Mouse (Mus musculus) MEL (cell line): Measurements from ENCODE around the gene Exosc10. TPM values are rescaled to one million over a fixed set of nuclear protein-coding genes. Genes with fewer than 3 reads are reported as not detected.

ENCODE experiments used
- DNase-seq: peaks from one replicate; pipeline ENCODE4 v3.0.0; 2011; ENCODE audit warnings: low read depth, low spot score
- H3K27ac ChIP-seq: 2 replicates; pipeline ENCODE4 v1.5.1; 2012; ENCODE audit warnings: low read depth, mild to moderate bottlenecking, control low read depth, low read length, moderate library complexity; ENCODE audit not compliant: control insufficient read depth
- H3K27me3 ChIP-seq, 2 experiments: fragments of 150-350 bp in 1 of 2; sonication (generic) in 1 of 2; 2 replicates each; pipeline ENCODE4 v1.6.1; 2012; ENCODE audit warnings: low read length in 2 of 2, mild to moderate bottlenecking in 2 of 2, improper control_type of control experiment in 1 of 2, moderate library complexity in 1 of 2; ENCODE audit not compliant: insufficient read depth in 2 of 2, control insufficient read depth in 1 of 2
- H3K36me3 ChIP-seq, 2 experiments: 2 replicates each; pipeline ENCODE4 v1.6.1; 2012 to 2014; ENCODE audit warnings: low read length in 2 of 2, improper control_type of control experiment in 1 of 2, inconsistent platforms in 1 of 2, mild to moderate bottlenecking in 1 of 2; ENCODE audit not compliant: insufficient read depth in 2 of 2, control insufficient read depth in 1 of 2
- H3K4me1 ChIP-seq, 2 experiments: fragments of 150-350 bp in 1 of 2; sonication (generic) in 1 of 2; 2 replicates each; pipeline ENCODE4 v1.6.1; 2012; ENCODE audit warnings: low read length in 2 of 2, improper control_type of control experiment in 1 of 2, mild to moderate bottlenecking in 1 of 2; ENCODE audit not compliant: insufficient read depth in 2 of 2, control insufficient read depth in 1 of 2
- H3K4me3 ChIP-seq, 2 experiments: fragments of 150-350 bp in 1 of 2; sonication (generic) in 1 of 2; 2 replicates each; pipeline ENCODE4 v1.5.1; 2012; ENCODE audit warnings: low read depth in 2 of 2, low read length in 2 of 2, mild to moderate bottlenecking in 2 of 2, moderate library complexity in 2 of 2, control low read depth in 1 of 2, improper control_type of control experiment in 1 of 2; ENCODE audit not compliant: control insufficient read depth in 1 of 2, insufficient read depth in 1 of 2
- H3K79me2 ChIP-seq: 2 replicates; pipeline ENCODE4 v1.6.1; 2012; ENCODE audit warnings: mild to moderate bottlenecking, low read length, moderate library complexity; ENCODE audit not compliant: control insufficient read depth, poor library complexity, insufficient read depth
- H3K9ac ChIP-seq: 2 replicates; pipeline ENCODE4 v1.6.1; 2012; ENCODE audit warnings: low read depth, mild to moderate bottlenecking, control low read depth, low read length, moderate library complexity; ENCODE audit not compliant: control insufficient read depth, poor library complexity, severe bottlenecking
- H3K9me3 ChIP-seq: fragments of 150-350 bp; sonication (generic); replicated peaks from 2 replicates; pipeline ENCODE4 v1.6.1; 2012; ENCODE audit warnings: mild to moderate bottlenecking, low read length, improper control_type of control experiment, moderate library complexity; ENCODE audit not compliant: insufficient read depth
- BHLHE40 ChIP-seq: IDR thresholded peaks from 2 replicates; pipeline ENCODE4 v1.6.1; 2012; ENCODE audit warnings: low read depth, mild to moderate bottlenecking, inconsistent platforms, low read length, improper control_type of control experiment, borderline replicate concordance
- CHD2 ChIP-seq: IDR thresholded peaks from 2 replicates; pipeline ENCODE4 v1.6.1; 2011; ENCODE audit warnings: low read length, improper control_type of control experiment
- EP300 ChIP-seq, 2 experiments: IDR thresholded peaks; 2 replicates each; pipeline ENCODE4 v1.6.1; 2011; ENCODE audit warnings: improper control_type of control experiment in 2 of 2, low read length in 2 of 2, low read depth in 1 of 2, mild to moderate bottlenecking in 1 of 2
- ETS1 ChIP-seq: IDR thresholded peaks from 2 replicates; pipeline ENCODE4 v1.6.1; 2012; ENCODE audit warnings: low read depth, mild to moderate bottlenecking, inconsistent platforms, low read length, improper control_type of control experiment, moderate library complexity
- GATA1 ChIP-seq: IDR thresholded peaks from 2 replicates; pipeline ENCODE4 v1.6.1; 2011; ENCODE audit warnings: low read depth, low read length, improper control_type of control experiment
- HCFC1 ChIP-seq: IDR thresholded peaks from 2 replicates; pipeline ENCODE4 v1.6.1; 2012; ENCODE audit warnings: low read depth, mild to moderate bottlenecking, inconsistent platforms, low read length, improper control_type of control experiment, moderate library complexity
- KAT2A ChIP-seq: conservative IDR thresholded peaks from 2 replicates; pipeline ENCODE4 v1.6.1; 2012; ENCODE audit warnings: low read depth, low read length, improper control_type of control experiment, inconsistent platforms
- MAFK ChIP-seq: IDR thresholded peaks from 2 replicates; pipeline ENCODE4 v1.6.1; 2011; ENCODE audit warnings: low read depth, mild to moderate bottlenecking, low read length, improper control_type of control experiment, borderline replicate concordance
- MAZ ChIP-seq: IDR thresholded peaks from 2 replicates; pipeline ENCODE4 v1.6.1; 2012; ENCODE audit warnings: low read depth, mild to moderate bottlenecking, inconsistent platforms, low read length, improper control_type of control experiment
- MEF2A ChIP-seq: IDR thresholded peaks from 2 replicates; pipeline ENCODE4 v1.6.1; 2014; ENCODE audit warnings: low read depth, mild to moderate bottlenecking, inconsistent platforms, low read length, improper control_type of control experiment; ENCODE audit not compliant: poor library complexity, insufficient replicate concordance, severe bottlenecking; ENCODE audit errors: extremely low read depth
- NELFE ChIP-seq: IDR thresholded peaks from 2 replicates; pipeline ENCODE4 v1.6.1; 2011; ENCODE audit warnings: low read depth, low read length, improper control_type of control experiment
- POLR2AphosphoS2 ChIP-seq: IDR thresholded peaks from 2 replicates; pipeline ENCODE4 v1.6.1; 2011; ENCODE audit warnings: low read length, improper control_type of control experiment
- POLR2AphosphoS5 ChIP-seq: IDR thresholded peaks from 2 replicates; pipeline ENCODE4 v1.6.1; 2012; ENCODE audit warnings: low read depth, borderline replicate concordance, mild to moderate bottlenecking, inconsistent platforms, low read length, moderate library complexity, mixed read lengths
- RAD21 ChIP-seq: IDR thresholded peaks from 2 replicates; pipeline ENCODE4 v1.6.1; 2011; ENCODE audit warnings: mild to moderate bottlenecking, low read depth, low read length, improper control_type of control experiment
- SMC3 ChIP-seq: IDR thresholded peaks from 2 replicates; pipeline ENCODE4 v1.6.1; 2011; ENCODE audit warnings: low read depth, low read length, improper control_type of control experiment
- TAL1 ChIP-seq: IDR thresholded peaks from 2 replicates; pipeline ENCODE4 v1.6.1; 2012; ENCODE audit warnings: mild to moderate bottlenecking, inconsistent platforms, low read length, moderate library complexity, mixed read lengths
- TCF12 ChIP-seq: IDR thresholded peaks from 2 replicates; pipeline ENCODE4 v1.6.1; 2014; ENCODE audit warnings: low read depth, mild to moderate bottlenecking, inconsistent platforms, low read length, improper control_type of control experiment, moderate library complexity
- UBTF ChIP-seq: IDR thresholded peaks from 2 replicates; pipeline ENCODE4 v1.6.1; 2012; ENCODE audit warnings: low read depth, mild to moderate bottlenecking, inconsistent platforms, low read length, improper control_type of control experiment, moderate library complexity, borderline replicate concordance; ENCODE audit not compliant: insufficient read depth
- USF1 ChIP-seq: IDR thresholded peaks from 2 replicates; pipeline ENCODE4 v1.6.1; 2014; ENCODE audit warnings: low read depth, mild to moderate bottlenecking, inconsistent platforms, low read length, improper control_type of control experiment, moderate library complexity
- ZC3H11A ChIP-seq: IDR thresholded peaks from 2 replicates; pipeline ENCODE4 v1.6.1; 2012; ENCODE audit warnings: low read depth, mild to moderate bottlenecking, inconsistent platforms, low read length, improper control_type of control experiment
- ZKSCAN1 ChIP-seq: IDR thresholded peaks from 2 replicates; pipeline ENCODE4 v1.6.1; 2012; ENCODE audit warnings: low read depth, mild to moderate bottlenecking, inconsistent platforms, low read length, improper control_type of control experiment, moderate library complexity
- ZMIZ1 ChIP-seq: IDR thresholded peaks from 2 replicates; pipeline ENCODE4 v1.6.1; 2012; ENCODE audit warnings: low read depth, mild to moderate bottlenecking, inconsistent platforms, low read length, improper control_type of control experiment, moderate library complexity
- polyA plus RNA-seq, 2 experiments: library from polyadenylated mRNA; stranded (reverse) in 1 of 2; unstranded in 1 of 2; fragments of >175 nt in 1 of 2; fragments of >200 nt in 1 of 2; gene quantifications; 2 replicates each; pipeline versions ENCODE4 v1.2.1 to v1.2.4; 2012; ENCODE audit warnings: low replicate concordance in 2 of 2, low read depth in 1 of 2; ENCODE audit not compliant: insufficient read length in 2 of 2, insufficient read depth in 1 of 2, missing spikeins in 1 of 2
- total RNA-seq: library from RNA; depleted of rRNA; stranded (reverse); fragments of 300-350 nt; gene quantifications from 2 replicates; pipeline ENCODE4 v1.2.3, GENCODE M21; 2012

Gene Exosc10
- total and polyA plus RNA-seq, 3 experiments: 71.5 to 109 (median 90.5) TPM

GRCm38 (mm10) chr4:148595916-148596315, 37.7 kb downstream of the Exosc10 start:
- Histone ChIP-seq H3K79me2 (peaks cover 28% of the 10 kb centered on the region), H3K27ac (no peak overlapping the region), H3K9ac (no peak overlapping the region), H3K9me3 (no peaks in the 10 kb centered on the region), H3K4me3 (no peak overlapping the region)
- TF ChIP-seq POLR2AphosphoS2 (no peak), EP300 (IDR thresholded peaks at IDR 0.05; ENCODE audit: low read depth in 1 of 2, low read length in 2 of 2) (no peak), RAD21 (no peak), SMC3 (no peak), UBTF (no peak), NELFE (no peak), MAZ (no peak), CHD2 (no peak), KAT2A (no peak), ETS1 (no peak), ZKSCAN1 (no peak), MAFK (no peak), USF1 (no peak), HCFC1 (no peak), BHLHE40 (no peak), ZC3H11A (no peak), ZMIZ1 (no peak), TCF12 (no peak)
- TF ChIP-seq, all 39 proteins: peak for 0
- peaks cover 7 to 23% of the 10 kb centered on the region in 2 experiments for H3K36me3 ChIP-seq
- DNase-seq: no peak
- H3K27me3 ChIP-seq: no peaks in the 10 kb centered on the region
- H3K4me1 ChIP-seq: peaks cover 0 to 18% of the 10 kb centered on the region in 2 experiments; a peak in 2 of 4 replicates

GRCm38 (mm10) chr4:148596731-148597130, 38.5 kb downstream of the Exosc10 start:
- H3K4me3 ChIP-seq: no peak overlapping the region
- H3K4me1 ChIP-seq: peaks cover 0 to 18% of the 10 kb centered on the region in 2 experiments; a peak in 2 of 4 replicates
- TF ChIP-seq BHLHE40 (no peak), ETS1 (no peak), ZMIZ1 (no peak), GATA1 (no peak), TCF12 (no peak), MEF2A (no peak), TAL1 (no peak), NELFE (no peak), POLR2AphosphoS5 (no peak)
- no peaks in the 10 kb centered on the region for H3K27me3 ChIP-seq
- H3K9me3 ChIP-seq: no peaks in the 10 kb centered on the region
- no peak overlapping the region for H3K9ac ChIP-seq
- peaks cover 24% of the 10 kb centered on the region for H3K79me2 ChIP-seq
- peaks cover 7 to 23% of the 10 kb centered on the region in 2 experiments for H3K36me3 ChIP-seq
- DNase-seq: no peak
- H3K27ac ChIP-seq: no peak overlapping the region
